Mouse (Mus musculus) lung, postnatal 0 days (tissue): Measurements from ENCODE around the gene Sec14l1.

ENCODE experiments used
- CTCF ChIP-seq: IDR thresholded peaks from 2 replicates; pipeline ENCODE4 v1.5.1; 2016; ENCODE audit warnings: antibody characterized with exemption, mild to moderate bottlenecking
- EP300 ChIP-seq: IDR thresholded peaks from 2 replicates; pipeline ENCODE4 v1.6.1; 2016; ENCODE audit warnings: antibody characterized with exemption, mild to moderate bottlenecking, control low read depth

- no peak for TF ChIP-seq CTCF
- no peak for TF ChIP-seq EP300
Measured at GRCm38 (mm10) chr11:117119723-117120122, 4.8 kb downstream of the Sec14l1 start.
